In the genomic region with DNA sequence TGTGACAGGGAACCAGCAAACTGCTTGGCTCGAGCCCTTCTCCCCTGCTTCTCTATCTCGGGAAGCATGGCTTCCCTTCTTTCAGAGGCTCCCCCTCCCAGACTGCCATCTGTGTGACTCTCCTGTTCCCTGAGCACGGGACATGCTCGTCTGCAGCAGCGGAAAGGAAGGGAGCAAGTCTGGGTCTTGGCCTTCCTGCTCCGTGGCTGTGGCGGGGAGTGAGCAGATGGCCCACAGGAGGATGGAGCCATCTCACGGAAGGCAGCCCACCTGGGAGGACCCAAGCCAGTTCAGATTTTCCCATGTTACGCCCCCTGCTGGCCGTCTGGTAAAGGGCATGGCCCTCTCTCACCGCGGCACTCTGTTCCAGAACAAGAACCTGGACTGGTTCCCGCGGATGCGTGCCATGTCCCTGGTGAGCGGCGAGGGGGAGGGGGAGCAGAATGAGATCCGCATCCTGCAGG, we compare ENCODE assay signal across 9 mouse cellular contexts. TPM values are rescaled to one million over a fixed set of nuclear protein-coding genes. Genes with fewer than 3 reads are reported as not detected.
A peak's percentile ranks its signal among the peaks of the same experiment; 100 is the strongest.
DNase-seq lines count a peak whose midpoint lies in the region; ATAC-seq lines count a peak whose summit lies in the region.
"Had no signal": no experiment of that assay in that cellular context is flagged by ENCODE, and none has a peak within 500 bp of the region (broad histone marks: within the 10 kb centered on the region; RNA-seq: fewer than 3 reads in every experiment).

No protein-coding gene starts in this region.

- peak overlapping the region; percentile 10; the same call in 1 of the 2 replicates for H3K9ac ChIP-seq in embryonic facial prominence, embryonic 14.5 days (ENCODE audit: low read depth, low read length)
- H3K9ac ChIP-seq: heart, embryonic 13.5 days had no signal

- peaks cover 43% of the 10 kb centered on the region for H3K36me3 ChIP-seq in embryonic facial prominence, embryonic 14.5 days (ENCODE audit: control insufficient read depth, insufficient read depth, low read length)
- H3K36me3 ChIP-seq in heart, embryonic 10.5 days = peaks cover 68% of the 10 kb centered on the region

- WGBS in embryonic facial prominence, embryonic 14.5 days = 8% methylated on average over 18 of the region's 18 CpGs
- 15% methylated on average over 18 of the region's 18 CpGs for WGBS in heart, embryonic 10.5 days

- no peaks in the 10 kb centered on the region for H3K27me3 ChIP-seq in embryonic facial prominence, embryonic 14.5 days (replicated peaks; ENCODE audit: control insufficient read depth, insufficient read depth, low read length)
- peaks cover 17% of the 10 kb centered on the region for H3K27me3 ChIP-seq in heart, embryonic 10.5 days (ENCODE audit: insufficient read depth, poor library complexity, severe bottlenecking)
- H3K27me3 ChIP-seq: heart, embryonic 13.5 days had no signal

- peak overlapping the region; percentile 5; the same call in 1 of the 2 replicates for H3K4me2 ChIP-seq in embryonic facial prominence, embryonic 14.5 days (ENCODE audit: low read depth, low read length)
- H3K4me2 ChIP-seq: heart, embryonic 13.5 days had no signal

- DNase-seq in ES-CJ7 (ENCODE audit: low read depth, low spot score) = peak; percentile 82
- peak; percentile 77 to 86 for DNase-seq in adrenal gland, postnatal 36 days
- DNase-seq in embryonic facial prominence, embryonic 14.5 days (ENCODE audit: low spot score) = peak; percentile 54
- DNase-seq in heart, embryonic 10.5 days (ENCODE audit: low spot score) = no peak
- DNase-seq in kidney, postnatal 4 days = peak; percentile 81 to 86
- peak; percentile 68 for DNase-seq in lung, postnatal 25 days (ENCODE audit: low spot score)
- DNase-seq in right cerebral cortex, adult 18-20 months = peak; percentile 74
- DNase-seq in c-Kit-positive CD71-positive TER-119-positive erythroid progenitor cells, embryonic 14.5 days (ENCODE audit: low spot score) = no peak

- no peak overlapping the region for H3K27ac ChIP-seq in embryonic facial prominence, embryonic 14.5 days (replicated peaks; ENCODE audit: low read depth, low read length)
- 0 out of 2 replicates have a peak overlapping the region, but pooled peaks have one; percentile 10 for H3K27ac ChIP-seq in heart, embryonic 10.5 days
- H3K27ac ChIP-seq: heart, embryonic 13.5 days had no signal

- H3K4me3 ChIP-seq in embryonic facial prominence, embryonic 14.5 days (ENCODE audit: low read depth, low read length) = no peak overlapping the region
- H3K4me3 ChIP-seq in heart, embryonic 10.5 days = no peak overlapping the region
- H3K4me3 ChIP-seq: heart, embryonic 13.5 days had no signal

- ATAC-seq in embryonic facial prominence, embryonic 14.5 days (ENCODE audit: low read depth) = 0 out of 2 replicates have a peak, but pooled peaks have one; percentile 45

- H3K9me3 ChIP-seq in embryonic facial prominence, embryonic 14.5 days (ENCODE audit: control insufficient read depth, low read length) = no peaks in the 10 kb centered on the region
- H3K9me3 ChIP-seq in heart, embryonic 10.5 days = no peaks in the 10 kb centered on the region
- H3K9me3 ChIP-seq: heart, embryonic 13.5 days had no signal

- no peaks in the 10 kb centered on the region; the same call in 1 of the 2 replicates for H3K4me1 ChIP-seq in embryonic facial prominence, embryonic 14.5 days (ENCODE audit: control insufficient read depth, insufficient read depth, low read length)
- H3K4me1 ChIP-seq in heart, embryonic 10.5 days = peaks cover 30% of the 10 kb centered on the region

RNA-seq across cellular contexts. Expression of a gene that starts 13.1 kb away (rescaled TPM):
- total RNA-seq in adrenal gland, postnatal 36 days (2021) = 100 to 1,000 TPM; 245 to 370 TPM
- polyA plus RNA-seq in embryonic facial prominence, embryonic 14.5 days (2014; fragmentation: Nextera tagmentation; extraction: Ambion mirVana) = 343 and 350 TPM in 2 replicates
- polyA plus RNA-seq in heart, embryonic 10.5 days (2016; fragmentation: Nextera tagmentation; extraction: Ambion mirVana) = 393 and 440 TPM in 2 replicates

RNA-seq across cellular contexts. Expression of a gene that starts 47.0 kb away (rescaled TPM):
- total RNA-seq in adrenal gland, postnatal 36 days (2021) = 1 to 10 TPM in 1 of 2 experiments, under 1 TPM in 1; 0.82 to 3.7 TPM
- 0.59 and 1.1 TPM in 2 replicates for polyA plus RNA-seq in embryonic facial prominence, embryonic 14.5 days (2014; fragmentation: Nextera tagmentation; extraction: Ambion mirVana)
- 0.05 and 0.10 TPM in 2 replicates for polyA plus RNA-seq in heart, embryonic 10.5 days (2016; fragmentation: Nextera tagmentation; extraction: Ambion mirVana)

Comparison
In these comparisons a context has a peak if more than half of its experiments do, and no peak if none do; other contexts are left out.
1. DNase-seq: peak in ES-CJ7 (single experiment), adrenal gland, postnatal 36 days (2 of 2), embryonic facial prominence, embryonic 14.5 days (single experiment), kidney, postnatal 4 days (2 of 2), lung, postnatal 25 days (single experiment) and right cerebral cortex, adult 18-20 months (single experiment); none in heart, embryonic 10.5 days (single experiment) and c-Kit-positive CD71-positive TER-119-positive erythroid progenitor cells, embryonic 14.5 days (single experiment).